Mouse (Mus musculus) cortical plate, adult 2 months (tissue): ENCODE data around the gene Syne3.

ENCODE experiments used
- CTCF ChIP-seq: fragments of 200-500 bp; IDR thresholded peaks from 2 replicates; pipeline ENCODE4 v1.5.1; 2011; ENCODE audit warnings: mild to moderate bottlenecking, control low read depth, low read length; ENCODE audit not compliant: insufficient read depth; ENCODE audit errors: extremely low read depth
- POLR2A ChIP-seq: fragments of 200-500 bp; IDR thresholded peaks from 2 replicates; pipeline ENCODE4 v1.6.1; 2011; ENCODE audit warnings: mild to moderate bottlenecking, low read length, control low read depth; ENCODE audit not compliant: insufficient read depth; ENCODE audit errors: extremely low read depth

- TF ChIP-seq CTCF, result no peak
- TF ChIP-seq POLR2A, result no peak
Observed at GRCm38 (mm10) chr12:104933800-104934199, 75.8 kb downstream of the Syne3 start.
